Mouse (Mus musculus) heart, embryonic 14.5 days (tissue): ENCODE measurements around the gene Gon7. TPM values are rescaled to one million over a fixed set of nuclear protein-coding genes. Genes with fewer than 3 reads are reported as not detected.

Source experiments
- ATAC-seq: fragments of 200-750 bp; cut with Nextera tagmentation; 2 replicates; pipeline ENCODE4 v1.8.0; 2017; ENCODE audit warnings: low read depth, moderate TSS enrichment; ENCODE audit not compliant: insufficient number of reproducible peaks, insufficient read depth, low FRiP score
- H3K27ac ChIP-seq, 2 experiments: fragments of 200-500 bp in 1 of 2; fragments of 300-500 bp in 1 of 2; sonication (generic) in 1 of 2; replicated peaks in 1 of 2; 2 replicates each; pipeline ENCODE4 v1.5.1; 2012 to 2014; ENCODE audit warnings: low read depth in 2 of 2, low read length in 2 of 2, control low read depth in 1 of 2, mild to moderate bottlenecking in 1 of 2, mixed read lengths in 1 of 2; ENCODE audit not compliant: control insufficient read depth in 1 of 2, insufficient read depth in 1 of 2
- H3K27me3 ChIP-seq: fragments of 300-500 bp; sonication (generic); 2 replicates; pipeline ENCODE4 v1.6.1; 2014; ENCODE audit warnings: mild to moderate bottlenecking, low read length, control low read depth; ENCODE audit not compliant: control insufficient read depth, insufficient read depth
- H3K36me3 ChIP-seq: fragments of 300-500 bp; sonication (generic); 2 replicates; pipeline ENCODE4 v1.6.1; 2014; ENCODE audit warnings: mild to moderate bottlenecking, control low read depth, low read length, mixed read lengths; ENCODE audit not compliant: control insufficient read depth, insufficient read depth
- H3K4me1 ChIP-seq, 2 experiments: fragments of 200-500 bp in 1 of 2; fragments of 300-500 bp in 1 of 2; sonication (generic) in 1 of 2; 2 replicates each; pipeline ENCODE4 v1.6.1; 2012 to 2014; ENCODE audit warnings: low read length in 2 of 2, control low read depth in 1 of 2, mixed read lengths in 1 of 2; ENCODE audit not compliant: control insufficient read depth in 2 of 2, insufficient read depth in 2 of 2
- H3K4me2 ChIP-seq: fragments of 300-500 bp; sonication (generic); 2 replicates; pipeline ENCODE4 v1.6.1; 2014; ENCODE audit warnings: mild to moderate bottlenecking, low read length
- H3K4me3 ChIP-seq, 2 experiments: fragments of 200-500 bp in 1 of 2; fragments of 300-500 bp in 1 of 2; sonication (generic) in 1 of 2; 2 replicates each; pipeline ENCODE4 v1.5.1; 2012 to 2014; ENCODE audit warnings: low read length in 2 of 2, mild to moderate bottlenecking in 2 of 2, control low read depth in 1 of 2, low read depth in 1 of 2, moderate library complexity in 1 of 2; ENCODE audit not compliant: control insufficient read depth in 1 of 2, insufficient read depth in 1 of 2
- H3K9ac ChIP-seq: fragments of 300-500 bp; sonication (generic); 2 replicates; pipeline ENCODE4 v1.6.1; 2014; ENCODE audit warnings: mild to moderate bottlenecking, low read length
- H3K9me3 ChIP-seq: fragments of 300-500 bp; sonication (generic); 2 replicates; pipeline ENCODE4 v1.6.1; 2016; ENCODE audit warnings: low read length, control low read depth; ENCODE audit not compliant: control insufficient read depth
- WGBS: fragments of 180-500 bp; shearing (Covaris S2); extraction: QIAGEN DNeasy Blood & Tissue Kit; methylation state at CpG from one replicate; pipeline ENCODE4 v1.1.7; 2014; 5-methylcytosine and 5-hydroxymethylcytosine counted together
- polyA plus RNA-seq: library from polyadenylated mRNA; unstranded; fragments of >200 nt; fragmentation: Nextera tagmentation; extraction: Ambion mirVana; gene quantifications from 2 replicates; pipeline ENCODE4 v1.2.1, GENCODE M21; 2014

The Gon7 gene
- polyA plus RNA-seq, 1 experiment from 2014 or later, result 26.5 TPM

- H3K4me1 ChIP-seq, result peaks cover 8 to 19% of the 10 kb centered on the region in 2 experiments; a peak in 3 of 4 replicates
- no peak overlapping the region for H3K4me3 ChIP-seq
- 57% methylated on average over 7 of the region's 7 CpGs for WGBS
- no peak overlapping the region for H3K4me2 ChIP-seq
- no peaks in the 10 kb centered on the region for H3K9me3 ChIP-seq
- ATAC-seq, result no peak
- peaks cover 14% of the 10 kb centered on the region; the same call in 1 of the 2 replicates for H3K36me3 ChIP-seq
- no peak overlapping the region for H3K9ac ChIP-seq
- no peak overlapping the region for H3K27ac ChIP-seq
- no peaks in the 10 kb centered on the region for H3K27me3 ChIP-seq
Measured at GRCm38 (mm10) chr12:102742056-102742455, 15.5 kb downstream of the Gon7 start.

- Histone ChIP-seq H3K36me3 (peaks cover 7% of the 10 kb centered on the region; the same call in 1 of the 2 replicates), H3K4me3 (no peak overlapping the region)
- 60% methylated on average over 3 of the region's 3 CpGs for WGBS
Measured at GRCm38 (mm10) chr12:102740285-102740684, 17.3 kb downstream of the Gon7 start.

GRCm38 (mm10) chr12:102739096-102739495 lies 18.5 kb downstream of the Gon7 start:
- 42% methylated on average over 5 of the region's 5 CpGs for WGBS
- ATAC-seq, result no peak
- Histone ChIP-seq H3K4me2 (no peak overlapping the region), H3K27ac (peak overlapping the region in 1 of 2 experiments; percentile 14; a peak in 1 of 4 replicates), H3K9ac (no peak overlapping the region), H3K4me3 (no peak overlapping the region), H3K4me1 (peaks cover 4 to 10% of the 10 kb centered on the region in 2 experiments; a peak in 3 of 4 replicates), H3K9me3 (no peaks in the 10 kb centered on the region), H3K36me3 (peaks cover 7% of the 10 kb centered on the region; the same call in 1 of the 2 replicates), H3K27me3 (no peaks in the 10 kb centered on the region)

More at GRCm38 (mm10) chr12:102740285-102740684, 17.3 kb downstream of the Gon7 start:
- Histone ChIP-seq H3K27me3 (no peaks in the 10 kb centered on the region), H3K27ac (no peak overlapping the region), H3K4me1 (peaks cover 8 to 19% of the 10 kb centered on the region in 2 experiments; a peak in 3 of 4 replicates), H3K9me3 (no peaks in the 10 kb centered on the region), H3K9ac (no peak overlapping the region), H3K4me2 (no peak overlapping the region)
- no peak for ATAC-seq

DNA sequence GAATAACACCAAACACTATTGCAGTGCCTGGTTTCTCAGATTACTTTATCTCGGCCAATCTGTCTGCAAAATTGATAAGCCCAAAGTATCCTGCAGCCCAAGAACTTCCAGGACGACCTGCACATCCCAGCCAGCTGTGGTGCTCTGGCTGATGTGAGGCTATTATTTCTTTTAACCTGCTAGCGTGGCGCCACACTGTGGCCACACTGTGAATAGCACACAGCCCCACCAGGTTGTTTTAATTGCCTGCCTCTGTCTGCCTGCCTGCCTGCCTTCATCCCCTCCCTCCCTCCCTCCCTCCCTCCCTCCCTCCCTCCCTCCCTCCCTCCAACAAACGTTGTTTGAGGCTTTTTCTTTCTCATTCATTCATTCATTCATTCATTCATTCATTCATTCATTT lies 24.2 kb downstream of the Gon7 start:
- no peaks in the 10 kb centered on the region for H3K9me3 ChIP-seq
- H3K27ac ChIP-seq, result no peak overlapping the region
- no peaks in the 10 kb centered on the region for H3K27me3 ChIP-seq
- WGBS, result 4% methylated on average over 4 of the region's 5 CpGs
- ATAC-seq, result no peak
- H3K4me1 ChIP-seq, result peaks cover 13 to 16% of the 10 kb centered on the region in 2 experiments
- no peak overlapping the region for H3K4me3 ChIP-seq
- no peak overlapping the region for H3K9ac ChIP-seq
- no peaks in the 10 kb centered on the region for H3K36me3 ChIP-seq
- H3K4me2 ChIP-seq, result no peak overlapping the region

GRCm38 (mm10) chr12:102730798-102731619 lies 26.6 kb downstream of the Gon7 start:
- WGBS, result 33% methylated on average over 16 of the region's 16 CpGs
- Histone ChIP-seq H3K4me2 (peak overlapping the region; percentile 53), H3K9me3 (no peaks in the 10 kb centered on the region), H3K27ac (no peak overlapping the region), H3K36me3 (no peaks in the 10 kb centered on the region), H3K9ac (no peak overlapping the region), H3K27me3 (no peaks in the 10 kb centered on the region), H3K4me3 (peak overlapping the region in 1 of 2 experiments; percentile 17; a peak in 1 of 4 replicates), H3K4me1 (peaks cover 13 to 16% of the 10 kb centered on the region in 2 experiments)
- ATAC-seq, result no peak

DNA sequence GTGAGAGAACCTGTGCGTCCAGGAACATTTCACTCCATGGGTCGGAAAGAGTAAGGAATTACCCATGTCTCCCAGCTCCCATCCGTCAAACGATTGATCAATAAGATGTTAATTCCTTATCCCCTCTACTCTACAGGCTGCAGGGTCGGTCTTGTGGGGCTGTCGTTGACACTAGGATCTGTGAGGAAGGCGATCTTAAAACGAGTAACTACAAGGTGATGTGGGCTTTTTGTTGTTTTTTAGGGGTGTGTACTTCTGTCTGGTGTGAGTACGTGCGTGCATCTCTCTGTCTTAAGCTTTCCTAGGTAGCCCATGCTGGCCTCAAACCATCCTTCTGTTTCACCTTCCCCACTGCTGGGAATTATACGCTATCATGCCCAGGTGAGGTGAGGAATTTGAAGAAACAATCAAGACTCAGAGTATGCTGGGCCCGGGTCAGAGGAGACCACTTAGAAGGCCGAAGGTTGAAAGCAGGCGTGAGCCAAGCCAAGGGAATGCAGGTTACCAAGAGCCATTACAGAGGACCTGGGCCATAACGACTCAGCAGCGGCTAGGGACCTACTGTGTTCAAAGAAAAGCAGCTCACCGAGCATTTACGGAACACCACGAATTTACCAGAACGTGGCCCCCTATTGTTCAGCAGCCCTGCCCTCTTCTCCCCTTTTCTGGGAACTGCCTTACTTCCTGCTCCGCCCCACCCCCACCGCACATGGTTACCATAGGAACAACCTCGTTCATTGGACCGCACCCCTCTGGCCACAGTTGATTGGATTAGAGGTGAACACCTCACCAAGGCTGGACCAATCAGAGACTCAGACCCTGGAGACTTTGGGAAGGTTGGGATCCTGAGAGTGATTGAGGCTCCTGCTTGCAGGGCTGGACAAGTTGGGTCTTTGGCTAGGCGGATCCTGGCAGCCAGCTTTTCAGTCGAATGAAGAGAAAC lies 27.5 kb downstream of the Gon7 start:
- WGBS, result 41% methylated on average over 26 of the region's 26 CpGs
- Histone ChIP-seq H3K9ac (no peak overlapping the region), H3K4me3 (peak overlapping the region; percentile 16 to 17)

GRCm38 (mm10) chr12:102725761-102726175 lies 31.8 kb downstream of the Gon7 start:
- H3K27me3 ChIP-seq, result no peaks in the 10 kb centered on the region
- no peaks in the 10 kb centered on the region for H3K36me3 ChIP-seq
- H3K9ac ChIP-seq, result no peak overlapping the region
- 70% methylated on average over 7 of the region's 7 CpGs for WGBS
- no peak overlapping the region for H3K4me3 ChIP-seq
- H3K27ac ChIP-seq, result no peak overlapping the region
- H3K4me2 ChIP-seq, result no peak overlapping the region
- peaks cover 8 to 13% of the 10 kb centered on the region in 2 experiments for H3K4me1 ChIP-seq
- no peak for ATAC-seq
- H3K9me3 ChIP-seq, result no peaks in the 10 kb centered on the region

More for the DNA sequence above, 27.5 kb downstream of the Gon7 start:
- no peaks in the 10 kb centered on the region for H3K27me3 ChIP-seq
- H3K27ac ChIP-seq, result no peak overlapping the region
- peak overlapping the region; percentile 53 for H3K4me2 ChIP-seq
- no peaks in the 10 kb centered on the region for H3K9me3 ChIP-seq
- H3K4me1 ChIP-seq, result peaks cover 13 to 16% of the 10 kb centered on the region in 2 experiments
- peak; percentile 79 for ATAC-seq
- H3K36me3 ChIP-seq, result no peaks in the 10 kb centered on the region
